Mouse (Mus musculus): ENCODE data around the gene Lemd2. TPM values are rescaled to one million over a fixed set of nuclear protein-coding genes. Genes with fewer than 3 reads are reported as not detected.
A peak's percentile ranks its signal among the peaks of the same experiment; 100 is the strongest.

Lemd2 gene
- polyA plus RNA-seq (2012; rRNA removed) = 86.6 and 121 TPM in 2 replicates

DNA sequence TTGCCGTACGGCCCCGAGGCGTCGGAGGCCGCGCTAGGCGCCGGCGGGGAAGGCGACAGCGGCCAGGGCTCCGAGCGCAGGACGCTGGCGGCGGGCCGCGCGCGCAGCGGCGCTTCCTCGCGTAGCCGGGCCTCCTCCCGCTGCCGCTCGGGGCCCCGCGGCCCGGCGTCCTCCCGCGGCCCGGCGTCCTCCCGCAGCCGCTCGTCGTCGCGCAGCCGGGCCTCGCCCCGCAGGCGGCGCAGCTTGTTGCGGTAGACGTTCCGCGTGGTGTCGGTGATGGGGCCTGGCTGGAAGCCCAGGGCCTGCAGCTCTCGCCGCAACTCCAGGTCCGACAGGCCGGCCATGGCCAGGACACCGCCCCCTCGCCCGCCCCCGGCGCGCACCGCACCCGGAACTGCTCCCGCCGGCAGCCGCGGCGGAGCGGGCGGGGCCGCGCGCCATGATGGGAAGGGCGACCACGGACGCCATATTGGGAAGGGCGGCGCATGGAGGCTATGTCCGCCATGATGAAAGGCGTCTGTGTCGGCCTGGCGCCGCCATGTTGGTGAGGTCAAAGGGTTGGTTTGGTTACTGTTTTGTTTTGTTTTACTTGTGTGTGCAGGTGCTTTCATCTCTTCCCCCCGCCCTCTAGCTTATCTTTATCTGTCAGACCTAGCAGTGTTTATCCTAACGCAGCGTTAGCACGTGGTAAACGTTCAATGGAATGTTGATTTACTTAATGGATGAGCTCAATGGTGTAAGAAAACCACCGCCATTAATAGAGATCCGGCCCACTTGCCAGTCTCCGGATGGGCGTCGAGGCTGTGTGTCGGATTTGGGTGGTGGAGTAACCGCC, at the start of gene Lemd2:
Gene Lemd2, minus strand, starts transcription at position 395 of the 835 bp plus-strand sequence.
- TF ChIP-seq POLR2A (IDR thresholded peaks at IDR 0.05; ENCODE audit: low read depth, low read length) (peak; percentile 80), CTCF (IDR thresholded peaks at IDR 0.05; ENCODE audit: extremely low read depth, insufficient read depth, insufficient read length, insufficient replicate concordance) (no peak)
- WGBS = 4% methylated on average over 95 of the region's 97 CpGs
- H3K4me1 ChIP-seq (ENCODE audit: control insufficient read depth, insufficient read depth, insufficient read length) = no peaks in the 10 kb centered on the region; the same call in none of the 2 replicates
- no peaks in the 10 kb centered on the region for H3K27me3 ChIP-seq (ENCODE audit: control insufficient read depth, insufficient read depth, low read length)
- H3K4me3 ChIP-seq (ENCODE audit: extremely low read depth, insufficient read depth, insufficient read length) = peak within 1 kb of the TSS; percentile 94
- H3K36me3 ChIP-seq (ENCODE audit: control insufficient read depth, insufficient read depth, low read length) = peaks cover 20% of the 10 kb centered on the region
- peak within 1 kb of the TSS; percentile 88 for H3K27ac ChIP-seq (ENCODE audit: insufficient read depth, low read length)
- DNase-seq (ENCODE audit: low read depth in 1 of 2, low spot score in 2 of 2) = peak; percentile 89 to 97

DNA sequence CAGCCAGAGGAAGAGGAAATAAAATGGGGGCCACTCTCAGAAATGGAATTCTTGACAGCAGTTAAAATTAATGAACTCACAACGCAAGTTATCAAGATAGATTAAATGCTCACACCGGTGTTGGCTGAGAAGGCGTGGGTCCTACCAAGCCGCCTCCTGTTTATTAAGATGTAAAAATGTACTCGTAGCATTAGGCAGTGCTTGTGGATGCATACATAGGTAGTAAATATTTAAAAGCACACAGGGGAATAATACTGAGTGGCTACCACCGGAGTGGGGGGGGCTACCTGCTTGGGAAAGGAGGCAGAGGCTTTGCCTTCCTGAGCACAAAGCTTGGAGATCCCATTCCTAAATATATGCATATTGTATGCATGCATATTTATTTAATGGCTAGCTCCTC, 46.9 kb upstream of the Lemd2 start:
- H3K4me3 ChIP-seq (ENCODE audit: extremely low read depth, insufficient read depth, insufficient read length) = no peak overlapping the region
- no peak for DNase-seq (ENCODE audit: low read depth in 1 of 2, low spot score in 2 of 2)
- no peak overlapping the region for H3K27ac ChIP-seq (ENCODE audit: insufficient read depth, low read length)
- WGBS = 81% methylated on average over 6 of the region's 6 CpGs
- no peaks in the 10 kb centered on the region for H3K4me1 ChIP-seq (ENCODE audit: control insufficient read depth, insufficient read depth, insufficient read length)
- no peaks in the 10 kb centered on the region for H3K27me3 ChIP-seq (ENCODE audit: control insufficient read depth, insufficient read depth, low read length)
- H3K36me3 ChIP-seq (ENCODE audit: control insufficient read depth, insufficient read depth, low read length) = no peaks in the 10 kb centered on the region
- TF ChIP-seq CTCF (IDR thresholded peaks at IDR 0.05; ENCODE audit: extremely low read depth, insufficient read depth, insufficient read length, insufficient replicate concordance) = no peak
- TF ChIP-seq POLR2A (IDR thresholded peaks at IDR 0.05; ENCODE audit: low read depth, low read length) = no peak

DNA sequence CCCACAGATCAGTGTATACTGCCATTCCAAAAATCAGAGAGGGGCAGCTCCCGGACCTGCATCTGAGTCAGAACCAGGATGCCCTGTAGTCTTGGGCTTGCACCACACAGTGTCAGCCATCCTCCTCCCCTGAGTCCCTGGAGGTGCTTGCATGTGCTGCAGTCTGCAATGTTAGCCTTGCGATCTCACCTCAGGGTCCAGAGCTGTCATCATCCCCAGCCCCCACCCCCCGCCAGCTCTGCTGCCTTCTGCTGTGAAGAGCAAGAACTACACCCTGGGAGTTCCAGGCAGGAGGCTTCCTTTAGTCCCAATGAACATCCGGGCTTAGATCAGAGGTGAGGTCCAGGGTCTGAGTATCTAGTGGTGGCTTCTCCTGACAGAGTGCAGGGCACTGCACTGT, 46.2 kb upstream of the Lemd2 start:
- Histone ChIP-seq H3K4me3 (ENCODE audit: extremely low read depth, insufficient read depth, insufficient read length) (no peak overlapping the region), H3K4me1 (ENCODE audit: control insufficient read depth, insufficient read depth, insufficient read length) (no peaks in the 10 kb centered on the region)
- WGBS = 66% methylated on average over 4 of the region's 4 CpGs

DNA sequence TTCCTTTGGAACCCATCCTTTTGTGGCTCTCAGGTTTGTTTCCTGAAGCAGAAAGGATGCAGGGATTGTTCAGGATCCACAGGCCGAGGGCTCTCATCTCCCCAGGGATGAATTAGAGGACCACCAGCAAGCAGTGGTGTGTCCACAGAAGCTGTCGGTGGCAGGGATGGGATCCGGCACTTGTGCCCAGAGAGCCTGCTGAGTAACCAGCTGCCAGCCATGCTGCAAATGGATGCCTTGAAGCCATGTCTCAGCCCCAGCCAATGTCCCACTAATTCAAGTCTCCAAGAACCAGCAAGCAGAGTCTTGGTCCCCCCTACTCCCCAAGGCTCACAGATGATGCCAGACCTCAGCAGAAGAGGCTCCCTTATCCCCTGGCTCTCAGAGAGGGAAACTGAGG, 44.8 kb upstream of the Lemd2 start:
- no peaks in the 10 kb centered on the region for H3K27me3 ChIP-seq (ENCODE audit: control insufficient read depth, insufficient read depth, low read length)
- no peaks in the 10 kb centered on the region for H3K4me1 ChIP-seq (ENCODE audit: control insufficient read depth, insufficient read depth, insufficient read length)
- H3K4me3 ChIP-seq (ENCODE audit: extremely low read depth, insufficient read depth, insufficient read length) = no peak overlapping the region
- TF ChIP-seq CTCF (IDR thresholded peaks at IDR 0.05; ENCODE audit: extremely low read depth, insufficient read depth, insufficient read length, insufficient replicate concordance) = no peak
- no peak for TF ChIP-seq POLR2A (IDR thresholded peaks at IDR 0.05; ENCODE audit: low read depth, low read length)
- no peak for DNase-seq (ENCODE audit: low read depth in 1 of 2, low spot score in 2 of 2)
- H3K27ac ChIP-seq (ENCODE audit: insufficient read depth, low read length) = no peak overlapping the region
- no peaks in the 10 kb centered on the region for H3K36me3 ChIP-seq (ENCODE audit: control insufficient read depth, insufficient read depth, low read length)
- WGBS = 89% methylated on average over 3 of the region's 3 CpGs

More for the DNA sequence above, 46.2 kb upstream of the Lemd2 start:
- H3K27me3 ChIP-seq (ENCODE audit: control insufficient read depth, insufficient read depth, low read length) = no peaks in the 10 kb centered on the region
- H3K27ac ChIP-seq (ENCODE audit: insufficient read depth, low read length) = no peak overlapping the region
- TF ChIP-seq CTCF (IDR thresholded peaks at IDR 0.05; ENCODE audit: extremely low read depth, insufficient read depth, insufficient read length, insufficient replicate concordance) (no peak), POLR2A (IDR thresholded peaks at IDR 0.05; ENCODE audit: low read depth, low read length) (no peak)
- DNase-seq (ENCODE audit: low read depth in 1 of 2, low spot score in 2 of 2) = no peak
- no peaks in the 10 kb centered on the region for H3K36me3 ChIP-seq (ENCODE audit: control insufficient read depth, insufficient read depth, low read length)

DNA sequence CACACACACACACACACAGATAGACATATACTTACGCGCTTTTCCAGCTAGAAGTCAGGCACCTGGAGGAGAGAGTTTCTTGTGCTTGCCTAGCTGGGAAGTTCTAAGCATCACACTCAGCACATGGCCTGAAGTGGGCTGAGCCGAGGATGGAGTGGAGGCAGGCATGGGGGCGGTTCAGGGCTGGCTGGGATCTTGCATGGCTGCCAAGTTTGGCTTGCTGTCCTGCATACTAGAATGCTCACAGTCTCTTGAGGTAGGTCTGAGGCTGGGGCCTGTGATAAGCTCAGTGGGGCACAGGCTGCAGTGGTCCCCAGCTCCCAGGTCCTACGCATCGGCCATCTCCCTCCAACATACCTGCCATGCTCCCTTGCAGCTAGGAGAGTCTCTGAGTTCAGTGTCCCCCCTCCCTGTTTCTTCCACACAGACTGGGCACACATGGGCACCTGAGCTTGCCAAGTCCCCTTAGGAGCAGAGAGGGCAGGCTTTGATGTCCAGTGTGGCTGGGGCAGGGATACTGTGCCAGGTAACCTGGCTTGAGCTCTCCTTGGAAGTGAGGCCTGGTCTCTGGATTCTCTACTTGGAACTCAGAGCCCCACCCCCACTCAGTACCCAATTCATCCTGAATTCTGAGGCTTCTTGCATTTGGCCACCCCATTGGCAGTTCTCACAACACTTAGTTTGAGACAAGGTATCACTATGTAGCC, 43.6 kb upstream of the Lemd2 start:
- no peak overlapping the region for H3K4me3 ChIP-seq (ENCODE audit: extremely low read depth, insufficient read depth, insufficient read length)
- DNase-seq (ENCODE audit: low read depth in 1 of 2, low spot score in 2 of 2) = no peak
- TF ChIP-seq POLR2A (IDR thresholded peaks at IDR 0.05; ENCODE audit: low read depth, low read length) (no peak), CTCF (IDR thresholded peaks at IDR 0.05; ENCODE audit: extremely low read depth, insufficient read depth, insufficient read length, insufficient replicate concordance) (no peak)
- 95% methylated on average over 6 of the region's 6 CpGs for WGBS
- H3K27ac ChIP-seq (ENCODE audit: insufficient read depth, low read length) = no peak overlapping the region
- H3K4me1 ChIP-seq (ENCODE audit: control insufficient read depth, insufficient read depth, insufficient read length) = no peaks in the 10 kb centered on the region
- H3K36me3 ChIP-seq (ENCODE audit: control insufficient read depth, insufficient read depth, low read length) = no peaks in the 10 kb centered on the region
- H3K27me3 ChIP-seq (ENCODE audit: control insufficient read depth, insufficient read depth, low read length) = no peaks in the 10 kb centered on the region

DNA sequence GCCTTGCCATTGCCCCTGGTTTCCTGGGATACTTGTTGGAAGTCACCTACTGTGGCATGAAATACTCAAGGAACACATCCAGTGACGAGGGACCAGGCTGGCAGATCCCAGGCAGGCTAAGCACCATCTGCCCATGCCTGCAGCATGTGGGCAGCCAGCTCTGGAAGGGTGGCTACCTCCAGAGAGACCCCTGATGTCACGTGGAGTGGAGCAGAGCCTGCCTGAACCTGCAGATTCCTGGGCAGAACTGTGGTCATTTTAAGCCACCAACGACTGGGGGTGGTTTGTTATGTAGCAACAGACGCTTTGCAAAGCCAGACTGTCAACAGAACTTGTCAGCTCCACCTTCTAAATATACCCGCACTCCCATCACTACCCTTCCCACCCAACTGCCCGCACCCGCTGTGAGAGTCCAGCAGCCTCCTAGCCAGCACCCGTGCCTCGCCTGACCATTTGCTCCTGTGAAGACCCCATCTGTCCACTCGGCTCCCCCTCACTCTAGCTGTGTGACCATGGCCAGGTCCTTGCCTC, 41.6 kb upstream of the Lemd2 start:
- 78% methylated on average over 10 of the region's 10 CpGs for WGBS
- H3K27me3 ChIP-seq (ENCODE audit: control insufficient read depth, insufficient read depth, low read length) = no peaks in the 10 kb centered on the region

More for the DNA sequence above, 41.6 kb upstream of the Lemd2 start:
- Histone ChIP-seq H3K4me1 (ENCODE audit: control insufficient read depth, insufficient read depth, insufficient read length) (peaks cover 5% of the 10 kb centered on the region; the same call in 1 of the 2 replicates), H3K27ac (ENCODE audit: insufficient read depth, low read length) (no peak overlapping the region), H3K4me3 (ENCODE audit: extremely low read depth, insufficient read depth, insufficient read length) (no peak overlapping the region), H3K36me3 (ENCODE audit: control insufficient read depth, insufficient read depth, low read length) (no peaks in the 10 kb centered on the region)
- TF ChIP-seq POLR2A (IDR thresholded peaks at IDR 0.05; ENCODE audit: low read depth, low read length) = no peak
- TF ChIP-seq CTCF (IDR thresholded peaks at IDR 0.05; ENCODE audit: extremely low read depth, insufficient read depth, insufficient read length, insufficient replicate concordance) = no peak
- DNase-seq (ENCODE audit: low read depth in 1 of 2, low spot score in 2 of 2) = no peak
